Mouse (Mus musculus): ENCODE measurements around the gene Tmem52. TPM values are rescaled to one million over a fixed set of nuclear protein-coding genes. Genes with fewer than 3 reads are reported as not detected.
"Not testable (repeated sequence)": the region's sequence is repeated elsewhere in the genome, so short reads cannot be mapped to it uniquely, and the experiment has no call there.

The Tmem52 gene
- total and polyA plus RNA-seq, 3 experiments, result 0.16 TPM; not detected in 2

DNA sequence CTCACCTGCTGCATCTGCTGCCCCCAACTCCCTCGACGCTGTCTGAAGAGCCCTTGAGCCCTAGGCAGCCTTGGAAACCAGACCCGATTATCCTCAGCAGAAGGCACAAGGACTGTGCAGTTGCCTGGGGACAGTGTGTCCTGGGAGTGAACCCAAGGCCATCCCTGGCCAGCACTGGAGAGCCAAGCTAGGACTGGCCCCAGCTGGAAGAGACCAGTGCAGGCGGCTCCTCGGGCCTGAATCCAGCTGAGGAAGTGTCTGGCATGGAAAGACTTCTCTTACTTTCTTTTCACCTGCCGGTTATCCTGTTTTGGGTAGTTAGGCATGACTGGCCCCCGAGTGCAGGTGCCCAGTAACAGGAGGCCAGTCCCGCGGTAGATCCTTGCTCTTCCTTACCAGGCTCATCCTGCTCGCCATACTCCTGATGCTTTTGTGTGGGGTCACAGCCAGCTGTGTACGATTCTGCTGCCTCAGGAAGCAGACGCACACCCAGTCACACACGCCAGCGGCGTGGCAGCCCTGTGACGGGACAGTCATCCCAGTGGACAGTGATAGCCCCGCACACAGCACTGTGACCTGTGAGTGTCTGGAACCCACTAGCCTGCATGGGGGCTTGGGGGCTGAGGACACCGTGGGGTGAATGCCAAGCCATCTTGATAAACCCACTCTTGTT is 812 bp downstream of the Tmem52 start:
- DNase-seq (ENCODE audit: low spot score) (no peak), ATAC-seq (ENCODE audit: extremely low read depth, insufficient number of reproducible peaks, low FRiP score, poor library complexity, severe bottlenecking) (no peak)
- no peak overlapping the region for H3K4me3 ChIP-seq (ENCODE audit: low read depth, low read length)
- no peaks in the 10 kb centered on the region for H3K9me3 ChIP-seq (replicated peaks)
- H3K27me3 ChIP-seq (ENCODE audit: insufficient read depth, low read length), result peaks cover 37% of the 10 kb centered on the region
- no peaks in the 10 kb centered on the region for H3K36me3 ChIP-seq (replicated peaks)
- H3K4me1 ChIP-seq (ENCODE audit: insufficient read depth, low read depth, low read length), result peaks cover 7% of the 10 kb centered on the region; the same call in 1 of the 2 replicates
- TF ChIP-seq TAL1 (conservative IDR thresholded peaks at IDR 0.05; ENCODE audit: low read depth, low read length), result no peak

GRCm38 (mm10) chr4:155470263-155470953 is 1.5 kb downstream of the Tmem52 start:
- no peak for DNase-seq (ENCODE audit: low spot score)
- no peak for TF ChIP-seq TAL1 (conservative IDR thresholded peaks at IDR 0.05; ENCODE audit: low read depth, low read length)
- no peak for TF ChIP-seq GATA1 (IDR thresholded peaks at IDR 0.05; ENCODE audit: borderline replicate concordance, low read length)
- Histone ChIP-seq H3K9me3 (replicated peaks) (no peaks in the 10 kb centered on the region), H3K4me1 (ENCODE audit: insufficient read depth, low read depth, low read length) (peaks cover 7% of the 10 kb centered on the region; the same call in 1 of the 2 replicates), H3K27me3 (ENCODE audit: insufficient read depth, low read length) (peaks cover 34% of the 10 kb centered on the region), H3K36me3 (replicated peaks) (no peaks in the 10 kb centered on the region), H3K4me3 (ENCODE audit: low read depth, low read length) (no peak overlapping the region)
- no peak for ATAC-seq (ENCODE audit: extremely low read depth, insufficient number of reproducible peaks, low FRiP score, poor library complexity, severe bottlenecking)

DNA sequence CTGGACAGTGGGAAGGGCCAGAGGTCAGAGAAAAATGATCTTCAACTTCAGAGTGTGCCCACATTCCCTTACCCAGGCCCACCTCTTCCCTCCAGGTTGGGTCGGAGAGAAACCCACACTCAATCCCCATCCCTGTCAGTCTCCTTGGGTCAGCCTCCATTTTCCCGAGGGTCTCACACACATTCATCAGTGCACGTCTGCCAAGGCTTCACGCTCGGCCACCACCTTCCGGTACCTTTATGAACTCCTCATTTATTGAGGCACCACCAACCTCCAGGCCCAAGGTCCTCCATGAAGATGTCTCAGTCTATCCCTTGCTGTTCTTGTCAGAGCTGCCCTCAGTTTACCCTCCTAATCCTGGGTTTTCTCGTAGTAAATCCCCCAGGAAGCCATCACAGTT is 2.1 kb downstream of the Tmem52 start:
- no peak for DNase-seq (ENCODE audit: low spot score)
- H3K9me3 ChIP-seq (replicated peaks), result no peaks in the 10 kb centered on the region
- H3K36me3 ChIP-seq (replicated peaks), result no peaks in the 10 kb centered on the region
- TF ChIP-seq CTCF (IDR thresholded peaks at IDR 0.05; ENCODE audit: low read depth, low read length) (no peak), GATA2 (IDR thresholded peaks at IDR 0.05; ENCODE audit: borderline replicate concordance, low read depth, low read length) (no peak), POLR2AphosphoS5 (IDR thresholded peaks at IDR 0.05; ENCODE audit: insufficient replicate concordance, low read depth, low read length) (no peak), TAL1 (conservative IDR thresholded peaks at IDR 0.05; ENCODE audit: low read depth, low read length) (no peak), GATA1 (IDR thresholded peaks at IDR 0.05; ENCODE audit: borderline replicate concordance, low read length) (no peak)
- peaks cover 7% of the 10 kb centered on the region; the same call in 1 of the 2 replicates for H3K4me1 ChIP-seq (ENCODE audit: insufficient read depth, low read depth, low read length)
- ATAC-seq (ENCODE audit: extremely low read depth, insufficient number of reproducible peaks, low FRiP score, poor library complexity, severe bottlenecking), result no peak
- peaks cover 33% of the 10 kb centered on the region for H3K27me3 ChIP-seq (ENCODE audit: insufficient read depth, low read length)
- no peak overlapping the region for H3K4me3 ChIP-seq (ENCODE audit: low read depth, low read length)

DNA sequence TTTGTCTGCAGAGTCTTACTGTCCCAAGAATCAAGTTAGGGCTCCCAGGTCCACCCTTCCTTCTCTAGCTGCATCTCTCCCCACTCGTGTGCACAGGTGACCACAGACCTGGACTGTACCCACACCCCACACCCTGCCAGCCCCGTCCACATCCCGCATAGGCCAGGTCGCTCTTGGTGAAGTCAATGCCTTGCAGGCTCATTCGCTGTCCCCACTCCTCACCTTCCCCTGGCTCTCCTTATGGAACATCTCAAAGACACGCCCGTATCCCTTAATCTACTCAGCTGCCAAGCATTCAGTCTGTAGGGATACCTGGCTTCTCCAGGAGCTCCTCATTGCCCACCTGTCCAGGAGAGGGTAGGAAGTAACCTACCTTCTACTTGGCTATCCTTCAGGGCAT is 2.5 kb downstream of the Tmem52 start:
- H3K27me3 ChIP-seq (ENCODE audit: insufficient read depth, low read length), result peaks cover 33% of the 10 kb centered on the region
- ATAC-seq (ENCODE audit: extremely low read depth, insufficient number of reproducible peaks, low FRiP score, poor library complexity, severe bottlenecking) (no peak), DNase-seq (ENCODE audit: low spot score) (no peak)
- no peaks in the 10 kb centered on the region for H3K9me3 ChIP-seq (replicated peaks)
- no peaks in the 10 kb centered on the region for H3K36me3 ChIP-seq (replicated peaks)
- no peak overlapping the region for H3K4me3 ChIP-seq (ENCODE audit: low read depth, low read length)
- TF ChIP-seq POLR2AphosphoS5 (IDR thresholded peaks at IDR 0.05; ENCODE audit: insufficient replicate concordance, low read depth, low read length) (no peak), CTCF (IDR thresholded peaks at IDR 0.05; ENCODE audit: low read depth, low read length) (no peak), GATA1 (IDR thresholded peaks at IDR 0.05; ENCODE audit: borderline replicate concordance, low read length) (no peak), TAL1 (conservative IDR thresholded peaks at IDR 0.05; ENCODE audit: low read depth, low read length) (no peak), GATA2 (IDR thresholded peaks at IDR 0.05; ENCODE audit: borderline replicate concordance, low read depth, low read length) (no peak)
- H3K4me1 ChIP-seq (ENCODE audit: insufficient read depth, low read depth, low read length), result peaks cover 7% of the 10 kb centered on the region; the same call in 1 of the 2 replicates

DNA sequence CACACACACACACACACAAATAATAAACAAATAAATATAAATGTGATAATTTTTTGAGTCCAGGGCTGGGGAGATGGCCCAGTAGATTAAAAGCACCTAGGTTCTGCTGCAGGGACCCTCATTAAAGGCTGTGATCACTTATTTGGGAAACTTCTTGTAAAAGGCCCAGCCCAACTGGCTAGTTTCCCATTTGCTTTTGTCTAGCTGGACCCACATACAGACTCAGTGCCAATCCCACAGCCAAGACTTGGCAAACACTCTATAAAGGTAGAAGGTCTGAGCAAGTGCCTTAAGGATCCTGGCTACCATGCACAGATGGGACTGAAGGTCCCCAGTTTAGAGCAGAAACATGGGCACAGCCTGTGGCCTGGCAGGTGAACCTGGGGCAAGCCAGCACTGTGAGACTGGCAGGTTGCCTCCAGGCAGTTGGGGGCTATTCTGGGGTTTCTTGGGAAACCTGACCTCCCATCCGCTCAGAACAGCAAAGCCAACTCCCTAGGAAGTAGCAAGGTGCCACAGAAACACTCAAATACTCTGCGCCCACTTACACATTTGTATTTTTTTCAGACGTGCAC is 3.9 kb downstream of the Tmem52 start:
- no peak overlapping the region for H3K4me3 ChIP-seq (ENCODE audit: low read depth, low read length)
- H3K27me3 ChIP-seq (ENCODE audit: insufficient read depth, low read length), result peaks cover 30% of the 10 kb centered on the region
- H3K36me3 ChIP-seq (replicated peaks), result no peaks in the 10 kb centered on the region
- TF ChIP-seq GATA2 (IDR thresholded peaks at IDR 0.05; ENCODE audit: borderline replicate concordance, low read depth, low read length) (no peak), GATA1 (IDR thresholded peaks at IDR 0.05; ENCODE audit: borderline replicate concordance, low read length) (no peak), CTCF (IDR thresholded peaks at IDR 0.05; ENCODE audit: low read depth, low read length) (no peak), TAL1 (conservative IDR thresholded peaks at IDR 0.05; ENCODE audit: low read depth, low read length) (no peak), POLR2AphosphoS5 (IDR thresholded peaks at IDR 0.05; ENCODE audit: insufficient replicate concordance, low read depth, low read length) (no peak)
- no peak for DNase-seq (ENCODE audit: low spot score)
- no peak for ATAC-seq (ENCODE audit: extremely low read depth, insufficient number of reproducible peaks, low FRiP score, poor library complexity, severe bottlenecking)
- peaks cover 7% of the 10 kb centered on the region; the same call in 1 of the 2 replicates for H3K4me1 ChIP-seq (ENCODE audit: insufficient read depth, low read depth, low read length)
- no peaks in the 10 kb centered on the region for H3K9me3 ChIP-seq (replicated peaks)

DNA sequence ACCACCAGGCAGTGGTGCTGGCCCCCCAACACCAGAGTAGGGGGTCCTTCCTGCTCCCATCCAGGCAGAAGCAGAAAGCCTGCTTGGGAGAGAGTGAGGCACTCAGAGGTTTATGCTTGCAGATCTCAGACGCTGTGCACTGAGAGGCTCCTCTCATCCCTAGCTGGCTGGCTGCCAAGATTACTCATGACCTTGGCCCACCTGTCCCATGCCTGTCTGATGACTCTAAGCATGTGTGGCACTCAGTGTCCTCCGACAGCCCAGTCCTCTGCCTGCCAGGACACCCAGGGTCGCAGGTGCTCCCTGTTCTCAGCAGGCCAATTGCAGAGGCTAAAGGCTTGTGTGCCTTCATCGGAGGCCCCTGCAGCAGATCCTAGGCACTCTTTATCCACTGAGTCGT is 4.4 kb downstream of the Tmem52 start:
- H3K4me3 ChIP-seq (ENCODE audit: low read depth, low read length), result no peak overlapping the region
- TF ChIP-seq POLR2AphosphoS5 (IDR thresholded peaks at IDR 0.05; ENCODE audit: insufficient replicate concordance, low read depth, low read length) (no peak), CTCF (IDR thresholded peaks at IDR 0.05; ENCODE audit: low read depth, low read length) (no peak), TAL1 (conservative IDR thresholded peaks at IDR 0.05; ENCODE audit: low read depth, low read length) (no peak), GATA2 (IDR thresholded peaks at IDR 0.05; ENCODE audit: borderline replicate concordance, low read depth, low read length) (no peak), GATA1 (IDR thresholded peaks at IDR 0.05; ENCODE audit: borderline replicate concordance, low read length) (no peak)
- H3K9me3 ChIP-seq (replicated peaks), result no peaks in the 10 kb centered on the region
- H3K4me1 ChIP-seq (ENCODE audit: insufficient read depth, low read depth, low read length), result peaks cover 7% of the 10 kb centered on the region; the same call in 1 of the 2 replicates
- H3K27me3 ChIP-seq (ENCODE audit: insufficient read depth, low read length), result peaks cover 28% of the 10 kb centered on the region
- H3K36me3 ChIP-seq (replicated peaks), result no peaks in the 10 kb centered on the region
- DNase-seq (ENCODE audit: low spot score) (no peak), ATAC-seq (ENCODE audit: extremely low read depth, insufficient number of reproducible peaks, low FRiP score, poor library complexity, severe bottlenecking) (no peak)

- H3K27me3 ChIP-seq (ENCODE audit: insufficient read depth, low read length), result peaks cover 28% of the 10 kb centered on the region
- H3K4me1 ChIP-seq (ENCODE audit: insufficient read depth, low read depth, low read length); ATAC-seq (ENCODE audit: extremely low read depth, insufficient number of reproducible peaks, low FRiP score, poor library complexity, severe bottlenecking); H3K9me3 ChIP-seq (replicated peaks); DNase-seq (ENCODE audit: low spot score); H3K4me3 ChIP-seq (ENCODE audit: low read depth, low read length); H3K36me3 ChIP-seq (replicated peaks): not testable (repeated sequence)
Observed at GRCm38 (mm10) chr4:155473796-155474195, 4.9 kb downstream of the Tmem52 start.

Data from G1E (cell line).